Mouse (Mus musculus): ENCODE results near the gene Zfp229. TPM values are rescaled to one million over a fixed set of nuclear protein-coding genes. Genes with fewer than 3 reads are reported as not detected.
"Not testable (repeated sequence)": the region's sequence is repeated elsewhere in the genome, so short reads cannot be mapped to it uniquely, and the experiment has no call there.

The Zfp229 gene
- polyA plus RNA-seq, 1 experiment from 2014 or later = 10.8 TPM

- no peaks in the 10 kb centered on the region for H3K36me3 ChIP-seq
- WGBS = 7% methylated on average over 20 of the region's 20 CpGs
- peak; percentile 65 for ATAC-seq (ENCODE audit: low read depth)
- H3K4me1 ChIP-seq (replicated peaks) = peaks cover 9% of the 10 kb centered on the region
- H3K4me2 ChIP-seq = peak overlapping the region; percentile 59
- peak overlapping the region; percentile 63 for H3K9ac ChIP-seq
- peak overlapping the region; percentile 36 for H3K4me3 ChIP-seq
- no peak overlapping the region for H3K27ac ChIP-seq (replicated peaks)
- H3K27me3 ChIP-seq = no peaks in the 10 kb centered on the region
- no peaks in the 10 kb centered on the region for H3K9me3 ChIP-seq
Observed at GRCm38 (mm10) chr17:21753342-21754208, 23.0 kb downstream of the Zfp229 start.

- Histone ChIP-seq H3K4me3 (no peak overlapping the region), H3K9ac (no peak overlapping the region), H3K4me2 (no peak overlapping the region), H3K9me3 (no peaks in the 10 kb centered on the region), H3K27ac (replicated peaks) (no peak overlapping the region), H3K4me1 (replicated peaks) (no peaks in the 10 kb centered on the region), H3K36me3 (no peaks in the 10 kb centered on the region), H3K27me3 (no peaks in the 10 kb centered on the region)
- no peak for ATAC-seq (ENCODE audit: low read depth)
- 87% methylated on average over 2 of the region's 2 CpGs for WGBS
Observed at GRCm38 (mm10) chr17:21770336-21770735, 39.7 kb downstream of the Zfp229 start.

GRCm38 (mm10) chr17:21792256-21792655 is 61.7 kb downstream of the Zfp229 start:
- no peak overlapping the region for H3K4me3 ChIP-seq
- no peaks in the 10 kb centered on the region for H3K27me3 ChIP-seq
- ATAC-seq (ENCODE audit: low read depth) = no peak
- H3K9ac ChIP-seq = no peak overlapping the region
- H3K4me1 ChIP-seq (replicated peaks) = no peaks in the 10 kb centered on the region
- no peak overlapping the region for H3K4me2 ChIP-seq
- WGBS = 84% methylated on average over 4 of the region's 4 CpGs
- no peaks in the 10 kb centered on the region for H3K36me3 ChIP-seq
- peaks cover 14% of the 10 kb centered on the region; the same call in 1 of the 2 replicates for H3K9me3 ChIP-seq
- H3K27ac ChIP-seq (replicated peaks) = no peak overlapping the region

GRCm38 (mm10) chr17:21801373-21801772 is 70.8 kb downstream of the Zfp229 start:
- not testable (repeated sequence) for H3K4me3 ChIP-seq; ATAC-seq (ENCODE audit: low read depth); H3K4me1 ChIP-seq (replicated peaks); H3K27me3 ChIP-seq; H3K4me2 ChIP-seq; H3K27ac ChIP-seq (replicated peaks); H3K36me3 ChIP-seq; H3K9ac ChIP-seq; H3K9me3 ChIP-seq
- WGBS = 54% methylated on average over 19 of the region's 19 CpGs

Other genes starting within 250 kb of the Zfp229 start
- 9.4 and 10.1 TPM in 2 replicates for gene Zfp53, start 241.8 kb upstream of the Zfp229 start, polyA plus RNA-seq (2015; fragmentation: Nextera tagmentation; extraction: Ambion mirVana)
- gene Zfp52, start 195.3 kb upstream of the Zfp229 start, polyA plus RNA-seq (2015; fragmentation: Nextera tagmentation; extraction: Ambion mirVana) = 1.8 and 2.3 TPM in 2 replicates
- gene Zfp948, start 163.8 kb upstream of the Zfp229 start, polyA plus RNA-seq (2015; fragmentation: Nextera tagmentation; extraction: Ambion mirVana) = 18.4 and 20.3 TPM in 2 replicates
- gene Zfp983, start 80.2 kb upstream of the Zfp229 start, polyA plus RNA-seq (2015; fragmentation: Nextera tagmentation; extraction: Ambion mirVana) = 11.5 and 12.3 TPM in 2 replicates
- gene Gm10226, start 38.9 kb upstream of the Zfp229 start, polyA plus RNA-seq (2015; fragmentation: Nextera tagmentation; extraction: Ambion mirVana) = 16.9 and 19.2 TPM in 2 replicates
- 12.1 and 13.4 TPM in 2 replicates for gene Zfp760, start 23.1 kb upstream of the Zfp229 start, polyA plus RNA-seq (2015; fragmentation: Nextera tagmentation; extraction: Ambion mirVana)
- 2.6 and 3.1 TPM in 2 replicates for gene Zfp820, start 115.0 kb downstream of the Zfp229 start, polyA plus RNA-seq (2015; fragmentation: Nextera tagmentation; extraction: Ambion mirVana)
- gene Zfp995, start 179.1 kb downstream of the Zfp229 start, polyA plus RNA-seq (2015; fragmentation: Nextera tagmentation; extraction: Ambion mirVana) = 9.1 and 9.6 TPM in 2 replicates
- gene Zfp942, start 231.7 kb downstream of the Zfp229 start, polyA plus RNA-seq (2015; fragmentation: Nextera tagmentation; extraction: Ambion mirVana) = 18.5 and 20.9 TPM in 2 replicates
- gene Zfp943, start 231.8 kb downstream of the Zfp229 start, polyA plus RNA-seq (2015; fragmentation: Nextera tagmentation; extraction: Ambion mirVana) = 19.0 and 21.3 TPM in 2 replicates

All from neural tube, embryonic 13.5 days (tissue).